Mouse (Mus musculus) 3T3-L1 (cell line): ENCODE measurements around the gene Anks3.
A peak's percentile ranks its signal among the peaks of the same experiment; 100 is the strongest.

ENCODE experiments used
- DNase-seq: peaks from one replicate; pipeline ENCODE4 v3.0.0-alpha.2; 2015; ENCODE audit warnings: low read depth, low spot score

Gene Anks3

DNA sequence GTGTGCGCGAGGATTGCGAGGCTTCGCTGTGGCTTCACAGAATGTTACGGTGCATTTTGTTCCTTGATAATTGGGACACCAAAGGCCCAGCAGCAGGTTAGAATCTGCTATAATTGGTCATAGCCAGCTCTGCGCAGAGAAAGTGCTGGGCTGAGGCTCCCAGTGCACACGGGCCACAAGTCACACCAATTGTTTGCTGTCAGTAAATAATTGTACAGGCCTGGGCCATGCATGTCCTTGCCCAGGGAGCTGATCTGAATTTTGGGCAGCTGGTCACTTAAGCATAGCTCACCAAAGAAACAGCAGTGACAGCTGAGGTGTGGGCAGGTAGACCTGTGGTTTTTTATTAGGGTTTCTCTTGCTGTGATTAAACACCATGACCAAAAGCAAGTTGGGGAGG is 36.0 kb downstream of the Anks3 start:
- no peak for DNase-seq

DNA sequence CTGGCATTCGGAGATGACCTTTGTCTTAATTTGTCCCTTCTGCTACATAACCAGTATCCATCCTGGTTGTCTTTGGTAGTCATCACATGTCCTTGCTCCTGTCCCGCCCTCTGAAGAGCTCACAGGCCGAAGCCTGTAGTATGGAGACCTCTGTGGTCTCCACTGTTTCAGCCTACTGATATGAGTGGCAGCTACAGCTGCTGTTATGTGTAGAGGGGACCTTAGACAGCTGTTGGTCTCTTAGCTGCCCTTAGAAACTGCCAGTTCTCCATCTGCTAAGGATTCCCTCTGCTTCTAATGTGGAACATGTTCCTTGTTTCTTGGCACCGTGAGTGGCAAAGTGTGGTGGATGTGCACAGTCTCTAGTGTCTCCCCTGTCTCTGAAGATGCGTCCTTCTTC is 40.0 kb downstream of the Anks3 start:
- no peak for DNase-seq

- no peak for DNase-seq
These were observed 41.5 kb downstream of the Anks3 start for GRCm38 (mm10) chr16:4922481-4922880.

DNA sequence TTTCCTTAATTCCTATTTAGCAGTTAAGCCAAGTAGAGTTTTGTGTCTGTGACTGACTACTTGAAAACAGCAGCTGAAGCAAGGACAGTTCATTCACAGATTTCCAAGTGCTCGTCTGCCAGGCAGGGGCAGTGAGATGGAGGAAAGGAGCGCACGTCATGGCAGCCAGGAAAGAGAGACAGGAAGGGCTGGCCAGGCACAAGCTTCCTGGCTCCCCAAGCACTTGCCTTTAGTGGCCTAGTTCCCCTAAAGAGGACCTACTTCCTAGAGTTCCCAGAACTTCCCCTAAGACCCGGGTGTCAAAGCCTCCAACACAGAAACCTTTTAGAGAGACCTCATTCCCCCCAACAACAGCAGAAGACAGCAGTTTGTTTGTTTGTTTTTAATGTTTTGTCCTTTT is 43.4 kb downstream of the Anks3 start:
- DNase-seq: no peak

- DNase-seq: no peak
These were observed 47.4 kb downstream of the Anks3 start for GRCm38 (mm10) chr16:4916608-4917007.

- no peak for DNase-seq
These were observed 48.1 kb downstream of the Anks3 start for GRCm38 (mm10) chr16:4915931-4916330.

DNA sequence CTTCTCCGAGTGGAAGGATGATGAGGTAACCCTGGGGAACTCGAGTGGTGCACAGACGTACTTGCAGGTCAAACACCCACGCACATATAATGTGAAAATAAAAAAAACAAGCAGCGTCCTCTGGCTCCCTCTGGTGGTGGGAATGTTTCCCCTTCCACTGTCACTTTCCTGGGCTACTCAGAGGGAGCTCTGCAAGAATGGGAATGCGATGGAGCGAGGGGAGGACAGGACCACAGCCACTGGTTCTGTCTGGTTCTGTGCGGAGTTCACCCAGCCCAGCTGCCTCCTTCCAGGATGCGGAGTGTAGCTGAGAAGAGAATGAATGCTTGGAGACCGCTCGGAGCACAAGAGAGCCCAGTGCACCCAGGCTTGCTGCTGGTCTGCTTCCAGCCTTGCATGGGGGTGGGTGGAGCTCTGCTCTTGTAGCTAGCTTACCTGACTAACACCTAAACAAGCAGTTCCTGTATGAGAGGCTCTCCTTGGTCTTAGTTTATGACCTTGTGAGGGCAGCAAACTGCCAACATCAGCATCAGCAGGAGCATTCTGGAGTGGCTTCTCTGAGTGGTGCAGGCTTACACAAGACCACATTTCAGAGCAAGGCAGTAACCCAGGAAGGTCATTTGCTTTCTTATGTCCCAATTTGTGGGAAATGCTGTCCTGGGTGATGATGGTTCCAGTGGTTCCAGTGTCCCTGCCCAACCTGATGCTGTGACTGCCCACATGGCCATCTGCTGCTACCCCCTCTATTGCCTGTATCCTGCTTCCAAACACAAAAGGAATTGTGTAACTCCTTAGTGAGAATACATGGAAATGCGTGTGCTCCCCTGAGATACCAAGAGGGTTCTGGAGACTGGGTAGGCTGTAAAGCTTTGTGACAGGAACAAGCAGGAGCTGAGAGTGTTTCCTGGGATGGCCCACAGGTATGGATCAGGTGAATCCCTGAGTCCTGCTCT is 49.9 kb downstream of the Anks3 start:
- DNase-seq: peak; percentile 97

DNA sequence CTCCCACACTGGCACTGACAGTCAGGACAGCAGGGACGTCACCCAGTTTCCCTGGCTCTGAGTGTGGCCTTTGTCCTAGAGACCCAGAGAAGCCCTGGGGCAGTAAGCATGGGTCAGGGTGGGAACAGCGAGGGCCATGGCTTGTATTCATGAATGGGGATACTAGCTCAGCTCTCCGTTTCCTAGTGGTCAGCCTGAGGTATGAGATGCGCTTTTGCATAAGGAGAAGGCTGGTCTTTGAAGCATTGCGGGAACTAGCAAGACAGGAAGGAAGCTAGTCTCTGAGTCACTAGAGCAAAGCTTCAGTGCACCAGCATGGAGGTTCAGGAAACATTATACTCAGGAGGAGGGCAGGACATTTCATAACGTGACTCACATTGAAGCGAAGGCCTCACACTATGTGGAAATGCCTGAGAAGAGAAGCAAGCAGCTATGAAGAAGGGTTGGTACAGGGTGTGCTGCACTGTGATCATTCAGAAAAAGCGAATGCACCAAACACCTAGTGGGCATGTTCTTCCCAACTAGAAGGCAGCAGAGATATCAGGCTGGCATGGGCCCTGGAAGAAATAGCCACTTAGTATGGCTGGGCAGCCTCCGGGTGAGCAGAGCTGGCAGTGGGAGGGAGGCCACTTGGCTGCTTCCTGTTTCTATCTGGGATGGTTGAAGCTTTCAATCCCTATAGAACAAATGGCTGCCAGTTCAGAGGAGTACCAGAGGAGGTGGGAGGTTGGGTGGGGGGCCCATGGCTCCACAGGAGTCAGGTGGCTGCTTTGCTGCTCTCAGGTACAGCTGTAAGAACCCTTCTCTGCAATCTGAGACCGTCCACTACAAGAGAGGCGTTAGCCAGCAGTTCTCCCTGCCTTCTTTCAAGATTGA is 50.9 kb downstream of the Anks3 start:
- DNase-seq: peak; percentile 97

DNA sequence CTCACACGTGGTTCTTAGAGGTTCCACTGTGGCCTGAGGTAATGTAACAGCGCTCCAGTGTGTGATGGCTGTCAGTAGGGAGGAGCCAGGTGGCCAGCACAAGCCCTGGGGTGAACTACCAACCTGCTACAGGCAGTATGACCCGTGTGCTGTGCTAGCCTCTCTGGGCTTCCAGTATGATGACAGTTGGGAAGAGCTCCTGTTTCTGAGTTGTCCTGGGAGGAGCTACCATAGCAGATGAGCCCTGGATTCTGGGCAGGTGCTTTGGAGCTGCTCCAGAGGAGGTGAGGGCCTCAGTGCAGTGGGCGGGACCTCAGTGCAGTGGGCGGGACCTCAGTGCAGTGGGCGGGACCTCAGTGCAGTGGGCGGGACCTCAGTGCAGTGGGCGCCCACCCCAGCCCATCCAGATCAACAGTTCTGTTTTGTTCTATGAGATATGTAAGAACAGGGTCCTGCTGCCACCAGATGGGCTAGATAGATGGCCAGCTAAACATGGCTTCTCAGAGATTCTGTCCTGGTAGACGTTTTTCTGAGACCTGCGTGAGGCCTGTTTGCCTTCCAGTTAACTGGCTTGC is 51.8 kb downstream of the Anks3 start:
- DNase-seq: no peak

DNA sequence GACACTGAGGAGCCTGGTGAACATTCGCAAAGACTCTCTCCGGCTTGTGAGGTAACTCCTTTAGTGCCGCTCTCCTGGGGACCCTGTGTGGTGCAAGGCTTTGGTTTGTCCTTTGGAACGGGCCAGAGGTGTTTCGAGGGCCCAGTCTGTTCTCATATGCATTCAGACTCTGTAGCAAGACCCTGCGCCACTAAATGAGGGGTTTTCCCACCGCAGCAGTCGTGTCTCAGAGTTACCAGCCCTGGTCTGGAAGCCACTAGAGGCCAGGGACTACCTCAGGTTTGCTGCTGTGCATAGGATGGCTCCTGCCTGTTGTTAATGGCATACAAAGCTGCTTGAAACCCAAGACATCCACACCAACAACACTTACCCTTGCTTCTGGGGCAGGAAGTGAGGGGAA is 53.2 kb downstream of the Anks3 start:
- no peak for DNase-seq

DNA sequence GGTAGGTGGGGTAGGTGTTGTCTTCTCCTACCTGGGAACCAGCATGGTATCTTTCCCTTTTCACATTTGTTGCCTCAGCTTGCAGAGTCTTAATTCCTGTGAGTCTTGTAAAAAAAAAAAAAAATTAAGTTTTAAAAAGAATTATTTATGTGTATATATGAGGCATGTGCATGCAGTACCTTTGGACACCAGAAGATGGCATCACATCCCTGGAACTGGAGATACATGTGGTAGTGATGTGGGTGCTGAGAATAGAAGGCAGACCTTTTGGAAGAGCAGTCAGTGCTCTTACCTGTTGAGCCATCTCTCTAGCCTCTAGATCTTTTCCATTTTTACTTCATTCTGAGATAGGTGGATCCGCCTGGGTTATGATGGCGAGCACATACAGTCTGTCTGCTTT is 54.3 kb downstream of the Anks3 start:
- peak; percentile 66 for DNase-seq

DNA sequence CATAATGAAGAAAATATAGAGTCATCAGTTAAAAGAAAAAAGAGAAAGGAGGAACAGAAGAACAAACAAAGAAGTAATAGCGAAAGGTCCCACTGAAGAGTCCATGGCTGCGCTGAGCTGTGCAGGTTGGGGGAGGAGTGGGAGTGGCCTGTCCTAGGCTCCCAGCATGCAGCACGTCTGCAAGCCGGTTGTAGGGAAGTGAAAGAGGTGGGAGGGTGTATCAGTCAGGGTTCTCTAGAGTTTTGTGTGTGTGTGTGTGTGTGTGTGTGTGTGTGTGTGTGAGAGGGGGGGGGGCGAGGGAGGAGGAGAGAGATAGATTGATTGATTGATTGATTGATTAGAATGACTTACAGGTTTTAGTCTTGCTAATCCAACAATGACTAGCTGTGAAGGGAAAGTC is 56.0 kb downstream of the Anks3 start:
- no peak for DNase-seq

- no peak for DNase-seq
These were observed 56.6 kb downstream of the Anks3 start for GRCm38 (mm10) chr16:4907386-4907785.

DNA sequence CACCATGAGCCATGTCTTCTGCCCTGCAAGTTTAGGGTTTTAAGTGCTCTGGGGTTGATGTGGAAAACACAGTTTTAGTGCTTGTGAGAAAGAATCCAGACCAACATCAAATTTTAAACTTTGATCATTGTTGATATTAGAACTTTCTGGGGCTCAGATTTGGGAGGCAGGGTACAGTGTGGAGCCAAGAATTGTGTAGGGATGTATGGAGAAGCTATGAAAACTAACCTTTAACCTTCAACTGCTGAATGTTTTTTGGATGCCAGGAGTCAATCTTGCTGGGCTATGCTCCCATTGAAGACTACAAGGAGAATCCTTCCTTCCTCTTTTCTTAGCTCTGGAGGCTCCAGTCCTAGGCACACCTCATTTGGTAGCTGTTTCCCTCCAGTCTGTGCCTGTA is 57.4 kb downstream of the Anks3 start:
- no peak for DNase-seq

DNA sequence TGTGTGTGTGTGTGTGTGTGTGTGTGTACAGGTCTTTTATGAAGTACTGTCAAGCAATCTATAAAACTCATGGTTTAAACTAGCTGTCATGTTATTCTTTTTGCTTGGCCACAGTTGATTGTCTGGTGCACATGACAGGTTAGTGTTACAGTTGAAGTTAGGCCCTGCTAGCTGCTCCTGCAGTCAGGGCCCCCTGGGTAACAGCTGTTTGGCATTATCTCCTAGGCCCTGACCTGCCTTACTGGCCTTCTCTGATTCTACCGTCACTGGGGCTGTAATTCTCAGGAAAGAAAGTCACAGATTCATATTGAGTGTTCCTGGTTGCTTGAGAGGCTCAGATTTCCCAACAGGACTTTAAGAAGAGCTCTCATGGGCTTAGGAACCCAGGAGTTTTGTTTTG is 58.4 kb downstream of the Anks3 start:
- no peak for DNase-seq

DNA sequence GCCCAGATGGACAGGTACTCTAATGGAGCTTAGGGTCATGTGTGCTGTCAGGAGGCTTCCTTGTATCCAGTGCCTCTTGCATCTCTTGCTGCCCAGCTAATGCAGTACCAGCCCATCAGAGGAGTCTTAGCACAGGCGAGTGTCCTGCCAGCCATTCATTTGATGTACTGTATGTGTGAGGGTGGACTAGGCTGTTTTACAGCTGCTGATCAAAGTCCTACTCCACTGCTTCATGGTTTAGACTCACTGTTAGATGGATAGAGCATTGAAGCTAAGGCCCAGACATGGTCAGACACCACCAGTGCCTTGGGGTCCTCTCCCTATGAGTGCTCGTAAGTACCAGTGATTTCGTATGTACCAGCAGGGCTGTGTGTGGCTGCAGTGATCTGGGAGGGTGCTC is 59.1 kb downstream of the Anks3 start:
- no peak for DNase-seq

DNA sequence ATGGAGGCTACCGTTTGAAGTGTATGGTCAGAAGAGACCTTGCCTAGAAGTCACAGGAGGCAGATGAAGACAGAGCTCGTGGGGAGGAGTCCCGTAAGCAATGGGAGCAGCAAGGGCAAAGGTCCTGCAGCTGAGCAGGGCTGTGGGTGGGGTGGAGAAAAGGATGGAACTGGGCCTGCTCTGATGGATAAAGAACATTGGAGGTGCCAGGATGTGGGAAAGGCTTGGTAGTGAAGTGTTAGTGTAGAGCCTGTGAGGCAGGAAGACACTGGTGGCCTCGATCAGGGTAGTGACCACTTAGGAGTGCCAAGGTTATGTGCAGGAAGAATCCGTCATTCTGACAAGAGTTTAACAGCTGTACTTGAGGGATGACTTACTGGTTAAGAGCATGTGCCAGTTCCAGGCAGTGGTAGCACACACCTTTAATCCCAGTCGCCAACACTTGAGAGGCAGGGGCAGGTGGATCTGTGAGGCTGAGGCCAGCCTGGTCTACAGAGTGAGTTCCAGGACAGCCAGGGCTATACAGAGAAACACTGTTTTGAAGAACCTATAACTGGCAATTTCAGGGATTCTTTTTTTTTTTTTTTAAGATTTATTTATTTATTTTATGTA is 60.4 kb downstream of the Anks3 start:
- DNase-seq: no peak

- DNase-seq: no peak
These were observed 61.6 kb downstream of the Anks3 start for GRCm38 (mm10) chr16:4902390-4902789.

GRCm38 (mm10) chr16:4901167-4901566 is 62.8 kb downstream of the Anks3 start:
- no peak for DNase-seq

- DNase-seq: no peak
These were observed 64.3 kb downstream of the Anks3 start for GRCm38 (mm10) chr16:4899711-4900110.

DNA sequence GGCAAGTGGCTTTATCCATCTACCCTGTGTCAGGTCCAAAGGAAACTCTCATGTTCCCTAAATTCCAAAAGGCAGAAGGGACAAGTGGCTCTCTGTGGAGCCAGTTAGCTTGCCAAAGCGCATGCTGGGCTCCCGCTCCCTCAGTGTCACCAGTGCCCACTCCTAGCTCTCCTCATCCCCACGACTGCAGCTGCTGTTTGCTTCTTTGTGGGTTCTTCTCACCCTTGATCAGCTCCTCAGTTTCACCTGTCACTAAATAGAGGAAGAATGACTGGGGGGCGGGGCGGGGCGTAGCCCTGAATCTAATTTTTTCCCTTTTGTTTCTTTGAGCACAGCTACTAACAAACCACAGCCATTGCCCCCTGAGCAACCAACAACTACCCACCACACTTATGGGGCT is 65.1 kb downstream of the Anks3 start:
- no peak for DNase-seq
